Mouse (Mus musculus) embryonic fibroblast, embryonic 13.5 days (primary cell): Measurements from ENCODE around the gene Crabp2.

Source experiments
- CTCF ChIP-seq: IDR thresholded peaks from 2 replicates; pipeline ENCODE4 v1.5.1; 2011; ENCODE audit warnings: mild to moderate bottlenecking, control low read depth, low read length, moderate library complexity, borderline replicate concordance; ENCODE audit not compliant: insufficient read depth
- POLR2A ChIP-seq: IDR thresholded peaks from 2 replicates; pipeline ENCODE4 v1.6.1; 2011; ENCODE audit warnings: low read depth, mild to moderate bottlenecking, control low read depth, low read length, moderate library complexity

DNA sequence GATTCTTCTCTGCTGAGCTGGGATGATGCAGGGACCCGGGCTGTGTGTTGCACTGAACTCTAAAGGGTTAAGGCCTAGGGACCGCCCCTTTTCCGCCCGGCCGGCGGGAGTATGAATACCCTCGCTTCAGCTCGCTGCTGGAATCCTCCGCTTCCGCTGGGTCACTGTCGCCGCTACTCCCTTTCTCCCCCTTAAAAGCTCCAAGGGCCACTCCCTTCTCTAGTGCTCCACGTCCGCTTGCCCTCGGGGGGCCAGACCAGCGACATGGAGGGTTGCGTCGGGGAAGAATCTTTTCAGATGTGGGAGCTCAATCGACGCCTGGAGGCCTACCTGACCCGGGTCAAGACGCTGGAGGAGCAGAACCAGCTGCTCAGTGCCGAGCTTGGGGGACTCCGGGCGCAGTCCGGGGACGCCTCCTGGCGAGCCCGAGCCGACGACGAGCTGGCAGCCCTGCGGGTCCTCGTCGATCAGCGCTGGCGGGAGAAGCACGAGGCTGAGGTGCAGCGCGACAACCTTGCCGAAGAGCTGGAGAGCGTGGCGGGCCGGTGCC lies 22.5 kb downstream of the Crabp2 start, which contains the start of gene Nes:
- TF ChIP-seq POLR2A (peak; percentile 79), CTCF (no peak)
